Mouse (Mus musculus) myocyte (in vitro differentiated cells): ENCODE measurements around the gene Ypel4. TPM values are rescaled to one million over a fixed set of nuclear protein-coding genes. Genes with fewer than 3 reads are reported as not detected.
A peak's percentile ranks its signal among the peaks of the same experiment; 100 is the strongest.

Experiments
- H3K27me3 ChIP-seq: one replicate; pipeline ENCODE4 v1.6.1; 2011; ENCODE audit not compliant: control insufficient read depth, insufficient read depth, insufficient read length
- H3K36me3 ChIP-seq: one replicate; pipeline ENCODE4 v1.6.1; 2011; ENCODE audit not compliant: control insufficient read depth, insufficient read depth
- H3K4me2 ChIP-seq: one replicate; pipeline ENCODE4 v1.6.1; 2011; ENCODE audit warnings: low read depth, control low read depth
- H3K4me3 ChIP-seq: one replicate; pipeline ENCODE4 v1.5.1; 2011; ENCODE audit warnings: mild to moderate bottlenecking, control low read depth, moderate library complexity
- H3K79me2 ChIP-seq: one replicate; pipeline ENCODE4 v1.6.1; 2011; ENCODE audit not compliant: control insufficient read depth, insufficient read depth
- H3ac ChIP-seq: one replicate; pipeline ENCODE4 v1.6.1; 2011; ENCODE audit not compliant: control insufficient read depth, insufficient read length
- CEBPB ChIP-seq: IDR thresholded peaks from 2 replicates; pipeline ENCODE4 v1.6.1; 2011; ENCODE audit warnings: mild to moderate bottlenecking, moderate library complexity; ENCODE audit not compliant: poor library complexity, insufficient read depth, severe bottlenecking
- E2F4 ChIP-seq: IDR thresholded peaks from one replicate; pipeline ENCODE4 v1.6.1; 2011; ENCODE audit warnings: mild to moderate bottlenecking, control low read depth, moderate library complexity; ENCODE audit not compliant: insufficient read depth
- MAX ChIP-seq: IDR thresholded peaks from one replicate; pipeline ENCODE4 v1.6.1; 2011; ENCODE audit warnings: low read depth, mild to moderate bottlenecking, control low read depth
- MYOD1 ChIP-seq, 3 experiments: IDR thresholded peaks; one replicate each; pipeline ENCODE4 v1.6.1; 2011; ENCODE audit warnings: control low read depth in 2 of 3, low read depth in 2 of 3, mild to moderate bottlenecking in 2 of 3, moderate library complexity in 1 of 3; ENCODE audit not compliant: insufficient read length in 2 of 3, control insufficient read depth in 1 of 3
- MYOG ChIP-seq, 3 experiments: IDR thresholded peaks; one replicate each; pipeline ENCODE4 v1.6.1; 2011; ENCODE audit warnings: control low read depth in 2 of 3, low read depth in 2 of 3, mild to moderate bottlenecking in 2 of 3; ENCODE audit not compliant: insufficient read length in 2 of 3, control insufficient read depth in 1 of 3, insufficient read depth in 1 of 3
- POLR2A ChIP-seq: IDR thresholded peaks from one replicate; pipeline ENCODE4 v1.6.1; 2011; ENCODE audit warnings: low read depth, mild to moderate bottlenecking, control low read depth, moderate library complexity; ENCODE audit not compliant: insufficient read length
- POLR2AphosphoS2 ChIP-seq: IDR thresholded peaks from one replicate; pipeline ENCODE4 v1.6.1; 2011; ENCODE audit warnings: low read depth, control low read depth; ENCODE audit not compliant: insufficient read length
- REST ChIP-seq: IDR thresholded peaks from one replicate; pipeline ENCODE4 v1.6.1; 2011; ENCODE audit warnings: mild to moderate bottlenecking, control low read depth, moderate library complexity; ENCODE audit not compliant: insufficient read depth, insufficient read length
- SRF ChIP-seq: IDR thresholded peaks from one replicate; pipeline ENCODE4 v1.6.1; 2011; ENCODE audit warnings: low read depth; ENCODE audit not compliant: control insufficient read depth, insufficient read length
- TCF12 ChIP-seq: IDR thresholded peaks from one replicate; pipeline ENCODE4 v1.6.1; 2011; ENCODE audit warnings: mild to moderate bottlenecking, control low read depth; ENCODE audit not compliant: poor library complexity, insufficient read depth, severe bottlenecking
- TCF3 ChIP-seq: IDR thresholded peaks from one replicate; pipeline ENCODE4 v1.6.1; 2011; ENCODE audit warnings: low read depth, control low read depth; ENCODE audit not compliant: insufficient read length
- USF1 ChIP-seq: IDR thresholded peaks from one replicate; pipeline ENCODE4 v1.6.1; 2011; ENCODE audit warnings: low read depth, mild to moderate bottlenecking, control low read depth, moderate library complexity
- polyA plus RNA-seq: library from polyadenylated mRNA; unstranded; fragments of >200 nt; fragmentation: generic; extraction: Trizol; gene quantifications from one replicate; pipeline ENCODE4 v1.2.1, GENCODE M21; 2012; ENCODE audit warnings: missing spikeins

The Ypel4 gene
- polyA plus RNA-seq, 1 experiment, result 1.0 TPM

- H3K4me3 ChIP-seq, result peak overlapping the region; percentile 99
Measured at GRCm38 (mm10) chr2:84740608-84741333, 6.9 kb downstream of the Ypel4 start.

DNA sequence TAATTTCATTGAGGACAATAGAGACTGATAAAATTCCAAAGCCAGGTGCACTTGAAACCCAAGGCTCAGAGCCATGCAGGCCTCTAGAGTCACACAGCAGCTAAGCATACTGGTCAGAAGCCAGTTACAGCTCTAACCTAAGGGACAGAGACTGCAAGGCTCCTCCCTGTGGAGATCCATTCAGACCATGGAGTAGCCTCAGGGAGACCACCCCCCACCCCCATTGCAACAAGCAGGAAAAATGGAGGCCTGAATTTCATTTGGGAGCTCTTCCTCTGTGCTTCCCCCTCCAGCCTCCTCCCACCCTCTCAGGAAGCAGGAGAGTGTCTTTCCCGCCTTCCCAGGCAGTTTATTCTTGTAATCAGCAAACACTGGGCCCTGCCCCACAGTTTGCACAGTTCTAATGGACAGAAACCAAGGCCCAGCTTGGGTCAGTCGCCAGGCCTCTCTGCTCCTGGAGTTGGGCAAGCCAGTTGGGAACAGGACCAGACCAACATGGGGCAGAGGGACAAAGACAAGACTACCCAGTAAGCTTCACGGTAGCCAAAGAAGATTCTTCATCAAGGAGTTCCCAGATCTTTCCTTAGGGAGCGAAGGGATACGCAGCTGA is 8.1 kb downstream of the Ypel4 start:
- Histone ChIP-seq H3K36me3 (no peaks in the 10 kb centered on the region), H3K4me3 (peak overlapping the region; percentile 99), H3K27me3 (no peaks in the 10 kb centered on the region), H3ac (peak overlapping the region; percentile 34), H3K4me2 (peak overlapping the region; percentile 88), H3K79me2 (peaks cover 26% of the 10 kb centered on the region)
- TF ChIP-seq SRF, result no peak
- TF ChIP-seq REST, result no peak
- TF ChIP-seq MAX, result no peak
- no peak for TF ChIP-seq USF1
- no peak for TF ChIP-seq POLR2A
- TF ChIP-seq TCF12, result no peak
- no peak for TF ChIP-seq TCF3
- no peak for TF ChIP-seq POLR2AphosphoS2
- TF ChIP-seq E2F4, result no peak
- TF ChIP-seq MYOG (IDR thresholded peaks at IDR 0.05; ENCODE audit: control insufficient read depth in 1 of 3, insufficient read depth in 1 of 3, insufficient read length in 2 of 3, low read depth in 2 of 3), result no peak
- TF ChIP-seq CEBPB, result no peak
- no peak for TF ChIP-seq MYOD1 (IDR thresholded peaks at IDR 0.05; ENCODE audit: control insufficient read depth in 1 of 3, insufficient read length in 2 of 3, low read depth in 2 of 3)

More at GRCm38 (mm10) chr2:84740608-84741333, 6.9 kb downstream of the Ypel4 start:
- Histone ChIP-seq H3K27me3 (no peaks in the 10 kb centered on the region), H3ac (no peak overlapping the region), H3K79me2 (peaks cover 26% of the 10 kb centered on the region), H3K4me2 (peak overlapping the region; percentile 88), H3K36me3 (no peaks in the 10 kb centered on the region)
- TF ChIP-seq REST (no peak), MYOG (IDR thresholded peaks at IDR 0.05; ENCODE audit: control insufficient read depth in 1 of 3, insufficient read depth in 1 of 3, insufficient read length in 2 of 3, low read depth in 2 of 3) (no peak), POLR2AphosphoS2 (peak; percentile 66)

GRCm38 (mm10) chr2:84742451-84743283 is 8.8 kb downstream of the Ypel4 start:
- Histone ChIP-seq H3K4me3 (peak overlapping the region; percentile 99), H3K36me3 (no peaks in the 10 kb centered on the region), H3K79me2 (peaks cover 26% of the 10 kb centered on the region), H3K27me3 (no peaks in the 10 kb centered on the region), H3K4me2 (peak overlapping the region; percentile 88), H3ac (peak overlapping the region; percentile 34)
- no peak for TF ChIP-seq MYOD1 (IDR thresholded peaks at IDR 0.05; ENCODE audit: control insufficient read depth in 1 of 3, insufficient read length in 2 of 3, low read depth in 2 of 3)
- peak; percentile 65 for TF ChIP-seq POLR2AphosphoS2
- peak; percentile 42 for TF ChIP-seq POLR2A

GRCm38 (mm10) chr2:84743561-84743960 is 9.7 kb downstream of the Ypel4 start, which contains the start of gene Gm19426:
Gm19426 (minus strand) TSS chr2:84743655.
- peak within 1 kb of the TSS; percentile 34 for H3ac ChIP-seq
- H3K79me2 ChIP-seq, result peaks cover 26% of the 10 kb centered on the region
- peak within 1 kb of the TSS; percentile 99 for H3K4me3 ChIP-seq
- H3K36me3 ChIP-seq, result no peaks in the 10 kb centered on the region
- H3K4me2 ChIP-seq, result peak within 1 kb of the TSS; percentile 92
- H3K27me3 ChIP-seq, result no peaks in the 10 kb centered on the region
- TF ChIP-seq POLR2A (peak; percentile 52), POLR2AphosphoS2 (peak; percentile 12), CEBPB (no peak)

DNA sequence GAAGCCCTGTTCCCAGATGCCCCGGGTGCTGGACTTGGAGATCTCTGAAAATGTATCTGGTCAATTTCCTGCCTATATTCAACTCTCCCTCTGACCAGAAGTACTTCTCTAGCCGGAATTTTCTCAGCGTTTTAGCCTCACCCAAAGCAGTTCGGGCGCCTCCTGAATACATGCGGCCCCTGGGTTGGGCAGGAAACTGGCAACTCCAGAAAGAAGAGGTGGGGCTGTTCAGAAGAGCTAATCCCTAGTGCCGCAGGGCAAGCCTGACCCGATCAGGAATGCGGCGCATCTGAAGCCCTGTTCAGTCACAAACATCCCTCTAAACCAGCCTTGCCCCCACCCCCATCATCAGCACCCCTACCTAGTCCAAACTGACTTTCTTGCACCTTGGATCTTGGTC is 10.3 kb downstream of the Ypel4 start:
- Histone ChIP-seq H3K27me3 (no peaks in the 10 kb centered on the region), H3K4me3 (peak overlapping the region; percentile 99), H3K79me2 (peaks cover 26% of the 10 kb centered on the region), H3ac (peak overlapping the region; percentile 34), H3K4me2 (peak overlapping the region; percentile 92), H3K36me3 (no peaks in the 10 kb centered on the region)
- no peak for TF ChIP-seq TCF3
- TF ChIP-seq POLR2AphosphoS2, result no peak
- no peak for TF ChIP-seq POLR2A
- TF ChIP-seq MAX, result no peak
- TF ChIP-seq REST, result no peak
- no peak for TF ChIP-seq E2F4
- TF ChIP-seq TCF12, result no peak
- no peak for TF ChIP-seq MYOD1 (IDR thresholded peaks at IDR 0.05; ENCODE audit: control insufficient read depth in 1 of 3, insufficient read length in 2 of 3, low read depth in 2 of 3)
- no peak for TF ChIP-seq USF1
- no peak for TF ChIP-seq CEBPB
